Mouse (Mus musculus): ENCODE measurements around the gene Dph1. TPM values are rescaled to one million over a fixed set of nuclear protein-coding genes. Genes with fewer than 3 reads are reported as not detected.
A peak's percentile ranks its signal among the peaks of the same experiment; 100 is the strongest.

Gene Dph1
- polyA plus RNA-seq, 1 experiment from 2014 or later, result 24.9 TPM

DNA sequence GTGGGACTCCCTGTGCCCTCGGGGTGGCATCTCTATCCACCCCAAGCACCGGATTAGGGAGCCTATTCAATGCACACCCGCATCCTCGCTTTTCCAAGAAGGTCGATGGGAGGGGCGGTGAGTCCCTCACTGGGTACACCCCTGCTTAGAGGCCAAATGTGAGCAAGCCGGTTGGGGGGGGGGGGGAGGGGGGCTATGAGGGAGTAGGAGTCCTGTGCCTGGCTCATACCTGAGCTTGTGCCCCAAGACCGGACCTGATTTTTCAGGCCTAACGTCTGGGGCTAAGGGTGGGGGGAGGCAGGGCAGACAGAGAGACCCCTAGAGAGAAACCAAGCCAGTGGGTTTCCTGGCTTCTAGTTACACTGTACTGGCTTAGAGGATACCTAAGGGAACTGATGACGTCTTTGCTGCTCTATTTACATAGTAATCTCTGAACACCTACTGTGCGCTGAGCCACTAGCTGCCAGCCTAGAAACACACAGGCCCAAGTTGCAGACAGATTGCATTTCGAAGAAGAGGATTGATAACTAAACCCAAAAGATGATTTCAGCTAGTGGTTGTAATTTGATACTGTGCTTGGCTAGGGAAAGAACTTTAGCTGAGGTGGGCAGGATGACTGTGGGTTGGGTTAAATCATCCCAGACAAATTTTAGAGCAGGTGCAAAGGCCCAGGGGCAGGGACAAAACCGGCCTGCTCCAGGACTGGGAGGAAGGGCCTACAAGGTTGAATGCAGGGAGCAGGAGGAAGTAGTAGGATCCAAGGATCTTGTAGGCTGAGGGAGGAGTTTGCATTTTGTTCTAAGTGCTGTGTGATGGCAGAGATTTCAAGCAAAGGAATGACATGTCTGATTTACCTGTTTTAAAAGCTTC, 23.3 kb upstream of the Dph1 start:
- Histone ChIP-seq H3K9ac (peak overlapping the region; percentile 48), H3K27ac (no peak overlapping the region), H3K4me3 (peak overlapping the region; percentile 35), H3K27me3 (no peaks in the 10 kb centered on the region), H3K4me1 (peaks cover 26% of the 10 kb centered on the region), H3K36me3 (no peaks in the 10 kb centered on the region), H3K9me3 (no peaks in the 10 kb centered on the region), H3K4me2 (replicated peaks) (peak overlapping the region; percentile 67)
- peak; percentile 46 for ATAC-seq (ENCODE audit: low FRiP score, low read depth)
- WGBS, result 20% methylated on average over 12 of the region's 13 CpGs

DNA sequence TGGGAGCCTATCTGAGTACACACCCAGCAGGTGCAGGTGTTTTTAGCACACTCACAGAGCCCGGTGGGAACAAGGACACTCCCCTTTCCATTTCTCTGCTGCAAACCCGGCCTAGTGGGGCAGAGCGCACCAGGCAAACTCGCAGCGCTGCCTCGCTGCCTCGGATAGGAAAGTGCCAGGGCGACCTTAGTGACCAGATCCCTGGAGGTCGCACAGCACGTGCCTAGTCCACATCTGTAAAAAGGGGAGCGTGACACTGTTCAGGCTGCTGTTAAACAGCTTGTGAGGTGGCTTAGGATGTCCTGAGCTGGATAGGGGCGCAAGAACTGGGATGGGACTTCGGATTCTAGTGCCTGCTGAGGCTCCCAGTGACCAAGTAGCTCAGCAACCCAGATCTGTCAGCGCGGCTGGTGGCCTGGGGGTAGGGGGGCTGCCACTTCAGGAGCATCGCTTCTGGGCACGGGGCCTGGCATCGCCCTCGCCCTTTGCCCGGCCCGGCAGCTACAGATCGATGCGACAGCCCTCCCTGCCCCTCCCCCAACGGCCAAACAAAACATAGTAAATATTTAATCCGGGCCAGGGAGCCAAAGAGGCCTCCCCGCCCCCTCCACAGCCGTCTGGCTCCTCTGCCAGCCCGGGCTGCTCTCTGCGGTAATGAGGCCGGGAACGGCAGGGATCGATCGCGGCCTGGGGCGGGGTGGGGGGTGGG, 22.5 kb upstream of the Dph1 start:
- Histone ChIP-seq H3K36me3 (no peaks in the 10 kb centered on the region), H3K4me3 (peak overlapping the region; percentile 35), H3K9me3 (no peaks in the 10 kb centered on the region), H3K4me1 (peaks cover 26% of the 10 kb centered on the region), H3K4me2 (replicated peaks) (peak overlapping the region; percentile 67), H3K27me3 (no peaks in the 10 kb centered on the region), H3K27ac (no peak overlapping the region), H3K9ac (peak overlapping the region; percentile 48)
- peak; percentile 45; the same call in 1 of the 2 replicates for ATAC-seq (ENCODE audit: low FRiP score, low read depth)
- 4% methylated on average over 35 of the region's 35 CpGs for WGBS

DNA sequence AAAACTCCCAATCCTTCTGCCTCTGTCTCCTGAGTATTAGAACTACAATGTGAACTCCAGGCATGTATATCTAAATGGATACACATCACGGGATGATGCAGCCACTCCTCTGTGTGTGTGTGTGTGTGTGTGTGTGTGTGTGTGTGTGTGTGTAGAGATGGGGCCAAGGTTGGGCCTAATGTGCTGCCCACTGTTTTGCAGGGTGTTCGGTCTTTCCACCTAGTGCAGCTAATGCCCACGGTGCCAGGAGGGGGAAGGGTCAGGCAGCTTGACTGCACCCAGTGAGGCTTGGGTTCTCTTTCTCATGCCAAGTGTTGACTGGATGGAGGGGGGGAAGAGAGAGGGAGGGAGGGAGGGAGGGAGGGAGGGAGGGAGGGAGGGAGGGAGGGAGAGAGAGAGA, 21.8 kb upstream of the Dph1 start:
- no peak for ATAC-seq (ENCODE audit: low FRiP score, low read depth)
- peaks cover 26% of the 10 kb centered on the region for H3K4me1 ChIP-seq
- H3K4me2 ChIP-seq (replicated peaks), result no peak overlapping the region
- no peaks in the 10 kb centered on the region for H3K27me3 ChIP-seq
- H3K9me3 ChIP-seq, result no peaks in the 10 kb centered on the region
- no peak overlapping the region for H3K4me3 ChIP-seq
- H3K9ac ChIP-seq, result no peak overlapping the region
- no peaks in the 10 kb centered on the region for H3K36me3 ChIP-seq
- H3K27ac ChIP-seq, result no peak overlapping the region
- WGBS, result 53% methylated on average over 2 of the region's 3 CpGs

GRCm38 (mm10) chr11:75212031-75212667, 21.1 kb upstream of the Dph1 start:
- ATAC-seq (ENCODE audit: low FRiP score, low read depth), result no peak
- peak overlapping the region; percentile 22; the same call in 1 of the 2 replicates for H3K27ac ChIP-seq

GRCm38 (mm10) chr11:75210755-75211154, 19.7 kb upstream of the Dph1 start:
- 42% methylated on average over 6 of the region's 6 CpGs for WGBS
- no peak for ATAC-seq (ENCODE audit: low FRiP score, low read depth)
- no peaks in the 10 kb centered on the region for H3K27me3 ChIP-seq
- no peaks in the 10 kb centered on the region for H3K9me3 ChIP-seq
- H3K36me3 ChIP-seq, result no peaks in the 10 kb centered on the region
- H3K4me2 ChIP-seq (replicated peaks), result no peak overlapping the region
- peaks cover 26% of the 10 kb centered on the region for H3K4me1 ChIP-seq
- H3K4me3 ChIP-seq, result no peak overlapping the region
- H3K27ac ChIP-seq, result no peak overlapping the region
- H3K9ac ChIP-seq, result no peak overlapping the region

More at GRCm38 (mm10) chr11:75212031-75212667, 21.1 kb upstream of the Dph1 start:
- Histone ChIP-seq H3K9me3 (no peaks in the 10 kb centered on the region), H3K9ac (no peak overlapping the region), H3K4me3 (no peak overlapping the region), H3K27me3 (no peaks in the 10 kb centered on the region), H3K4me1 (peaks cover 26% of the 10 kb centered on the region), H3K36me3 (no peaks in the 10 kb centered on the region), H3K4me2 (replicated peaks) (no peak overlapping the region)
- 56% methylated on average over 8 of the region's 8 CpGs for WGBS

GRCm38 (mm10) chr11:75210093-75210492, 19.1 kb upstream of the Dph1 start:
- Histone ChIP-seq H3K4me3 (no peak overlapping the region), H3K4me2 (replicated peaks) (no peak overlapping the region), H3K27ac (no peak overlapping the region), H3K9ac (no peak overlapping the region), H3K27me3 (no peaks in the 10 kb centered on the region), H3K9me3 (no peaks in the 10 kb centered on the region), H3K4me1 (peaks cover 26% of the 10 kb centered on the region), H3K36me3 (no peaks in the 10 kb centered on the region)
- ATAC-seq (ENCODE audit: low FRiP score, low read depth), result no peak
- 74% methylated on average over 4 of the region's 4 CpGs for WGBS

- Histone ChIP-seq H3K4me3 (no peak overlapping the region), H3K36me3 (no peaks in the 10 kb centered on the region), H3K27me3 (no peaks in the 10 kb centered on the region), H3K9ac (no peak overlapping the region), H3K4me1 (peaks cover 31% of the 10 kb centered on the region), H3K4me2 (replicated peaks) (no peak overlapping the region), H3K27ac (no peak overlapping the region), H3K9me3 (no peaks in the 10 kb centered on the region)
- no peak for ATAC-seq (ENCODE audit: low FRiP score, low read depth)
- WGBS, result 64% methylated on average over 4 of the region's 4 CpGs
Observed at GRCm38 (mm10) chr11:75209363-75209762, 18.3 kb upstream of the Dph1 start.

DNA sequence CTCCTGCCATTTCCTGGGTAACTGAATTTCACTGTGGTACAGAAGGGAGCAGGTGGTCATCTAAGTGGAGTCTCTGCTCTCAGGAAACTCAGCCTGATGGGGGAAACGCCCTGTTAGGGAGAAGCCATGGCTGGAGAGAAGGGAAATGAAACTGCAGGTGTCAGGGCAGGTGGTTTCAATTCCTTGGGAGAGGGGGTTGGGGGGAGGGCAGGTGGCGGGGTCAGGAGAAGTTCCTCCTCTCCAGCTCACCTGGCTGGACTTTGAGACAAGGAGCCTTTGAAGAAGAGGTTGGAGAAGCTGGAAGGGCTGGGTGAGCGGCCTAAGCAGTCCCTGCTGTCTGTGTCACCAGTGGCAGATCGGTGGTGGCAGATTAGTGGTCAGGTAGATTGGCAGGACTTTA, 15.3 kb upstream of the Dph1 start:
- no peaks in the 10 kb centered on the region for H3K27me3 ChIP-seq

DNA sequence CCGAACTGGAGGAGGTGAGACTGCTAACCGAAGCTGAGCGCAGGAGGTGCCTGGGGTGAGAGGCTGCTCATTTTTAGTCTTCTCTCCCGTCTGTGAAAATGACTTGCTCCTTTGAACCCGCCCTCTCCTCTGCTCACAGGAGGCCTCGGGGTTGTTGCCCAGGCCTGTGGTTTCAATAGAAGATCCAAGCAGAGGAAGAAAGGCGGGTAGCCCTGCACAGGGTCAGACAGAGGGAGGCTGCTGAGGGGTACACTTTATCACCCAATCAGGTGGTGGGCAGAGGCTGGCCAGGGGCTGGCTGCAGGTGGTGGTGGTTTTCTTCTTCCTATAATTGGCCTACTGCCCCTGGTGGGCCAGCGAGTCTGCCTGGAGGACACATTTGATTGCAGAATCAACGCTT, 13.4 kb upstream of the Dph1 start:
- ATAC-seq (ENCODE audit: low FRiP score, low read depth), result no peak

More for the DNA sequence above, 15.3 kb upstream of the Dph1 start:
- Histone ChIP-seq H3K4me2 (replicated peaks) (no peak overlapping the region), H3K9ac (no peak overlapping the region), H3K4me1 (peaks cover 18% of the 10 kb centered on the region), H3K27ac (no peak overlapping the region), H3K4me3 (no peak overlapping the region), H3K36me3 (no peaks in the 10 kb centered on the region), H3K9me3 (no peaks in the 10 kb centered on the region)
- WGBS, result 61% methylated on average over 4 of the region's 4 CpGs
- no peak for ATAC-seq (ENCODE audit: low FRiP score, low read depth)

GRCm38 (mm10) chr11:75203926-75204325, 12.9 kb upstream of the Dph1 start:
- H3K27me3 ChIP-seq, result peaks cover 7% of the 10 kb centered on the region; the same call in 1 of the 2 replicates

More for the DNA sequence above, 13.4 kb upstream of the Dph1 start:
- no peak overlapping the region for H3K9ac ChIP-seq
- 41% methylated on average over 9 of the region's 9 CpGs for WGBS
- no peaks in the 10 kb centered on the region for H3K9me3 ChIP-seq
- H3K36me3 ChIP-seq, result no peaks in the 10 kb centered on the region
- peaks cover 5% of the 10 kb centered on the region; the same call in 1 of the 2 replicates for H3K27me3 ChIP-seq
- no peak overlapping the region for H3K4me3 ChIP-seq
- peaks cover 19% of the 10 kb centered on the region for H3K4me1 ChIP-seq
- H3K4me2 ChIP-seq (replicated peaks), result no peak overlapping the region
- no peak overlapping the region for H3K27ac ChIP-seq

GRCm38 (mm10) chr11:75201721-75202120, 10.7 kb upstream of the Dph1 start:
- no peak overlapping the region for H3K27ac ChIP-seq
- H3K4me2 ChIP-seq (replicated peaks), result no peak overlapping the region
- no peaks in the 10 kb centered on the region for H3K36me3 ChIP-seq
- H3K4me1 ChIP-seq, result peaks cover 19% of the 10 kb centered on the region
- H3K27me3 ChIP-seq, result peaks cover 28% of the 10 kb centered on the region
- WGBS, result 53% methylated on average over 8 of the region's 8 CpGs
- no peak overlapping the region for H3K9ac ChIP-seq
- no peaks in the 10 kb centered on the region for H3K9me3 ChIP-seq
- no peak for ATAC-seq (ENCODE audit: low FRiP score, low read depth)
- no peak overlapping the region for H3K4me3 ChIP-seq

More at GRCm38 (mm10) chr11:75203926-75204325, 12.9 kb upstream of the Dph1 start:
- Histone ChIP-seq H3K9ac (no peak overlapping the region), H3K36me3 (no peaks in the 10 kb centered on the region), H3K27ac (no peak overlapping the region), H3K9me3 (no peaks in the 10 kb centered on the region), H3K4me3 (no peak overlapping the region), H3K4me1 (peaks cover 19% of the 10 kb centered on the region), H3K4me2 (replicated peaks) (no peak overlapping the region)
- 78% methylated on average over 4 of the region's 4 CpGs for WGBS
- ATAC-seq (ENCODE audit: low FRiP score, low read depth), result no peak

DNA sequence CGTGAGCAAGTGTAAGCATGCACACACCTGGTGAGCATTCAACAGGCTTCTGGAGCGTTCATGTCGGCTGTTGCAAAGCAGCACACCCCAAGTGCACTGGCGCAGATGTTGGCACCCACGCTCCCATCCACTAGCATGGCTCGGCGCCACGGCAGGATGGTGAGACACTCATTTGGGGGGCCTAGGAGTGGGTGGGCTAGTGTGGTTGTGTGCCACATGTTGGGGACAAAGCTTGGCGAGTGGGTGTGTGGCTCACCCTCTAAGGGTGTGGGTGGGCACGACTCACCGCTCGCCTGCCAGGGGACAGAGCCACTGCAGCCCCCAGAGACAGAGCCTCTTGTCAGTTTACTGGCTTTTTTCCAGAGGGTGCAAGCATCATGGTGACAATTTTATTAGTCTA, 9.9 kb upstream of the Dph1 start:
- Histone ChIP-seq H3K4me3 (no peak overlapping the region), H3K4me2 (replicated peaks) (no peak overlapping the region), H3K4me1 (peaks cover 19% of the 10 kb centered on the region), H3K36me3 (no peaks in the 10 kb centered on the region), H3K9me3 (no peaks in the 10 kb centered on the region), H3K9ac (no peak overlapping the region), H3K27ac (no peak overlapping the region), H3K27me3 (peaks cover 36% of the 10 kb centered on the region)
- ATAC-seq (ENCODE audit: low FRiP score, low read depth), result no peak
- WGBS, result 85% methylated on average over 12 of the region's 12 CpGs

Measured in limb, embryonic 13.5 days (tissue).